Mouse (Mus musculus) testis, adult 2 months (tissue): ENCODE results near the gene Asb18. TPM values are rescaled to one million over a fixed set of nuclear protein-coding genes. Genes with fewer than 3 reads are reported as not detected.

Experiments
- H3K27ac ChIP-seq: fragments of 200-500 bp; 2 replicates; pipeline ENCODE4 v1.5.1; 2012; ENCODE audit warnings: low read depth, low read length; ENCODE audit not compliant: control insufficient read depth, insufficient read depth
- H3K27me3 ChIP-seq: fragments of 200-500 bp; 2 replicates; pipeline ENCODE4 v1.6.1; 2012; ENCODE audit warnings: mild to moderate bottlenecking, low read length, moderate library complexity; ENCODE audit not compliant: control insufficient read depth, insufficient read depth
- H3K36me3 ChIP-seq: fragments of 200-500 bp; 2 replicates; pipeline ENCODE4 v1.6.1; 2012; ENCODE audit warnings: mild to moderate bottlenecking, low read length; ENCODE audit not compliant: control insufficient read depth, insufficient read depth
- H3K4me1 ChIP-seq: fragments of 200-500 bp; 2 replicates; pipeline ENCODE4 v1.6.1; 2012; ENCODE audit warnings: low read length; ENCODE audit not compliant: control insufficient read depth, insufficient read depth
- H3K4me3 ChIP-seq: fragments of 200-500 bp; 2 replicates; pipeline ENCODE4 v1.5.1; 2012; ENCODE audit warnings: low read depth, mild to moderate bottlenecking, low read length, moderate library complexity, mixed read lengths; ENCODE audit not compliant: control insufficient read depth
- CTCF ChIP-seq: fragments of 200-500 bp; IDR thresholded peaks from 2 replicates; pipeline ENCODE4 v1.5.1; 2012; ENCODE audit warnings: low read depth, mild to moderate bottlenecking, inconsistent platforms, low read length, moderate library complexity; ENCODE audit not compliant: control insufficient read depth, insufficient read depth, insufficient replicate concordance
- POLR2A ChIP-seq: fragments of 200-500 bp; IDR thresholded peaks from 2 replicates; pipeline ENCODE4 v1.6.1; 2012; ENCODE audit warnings: low read depth, mild to moderate bottlenecking, inconsistent platforms, low read length, moderate library complexity; ENCODE audit not compliant: control insufficient read depth
- polyA plus RNA-seq: library from polyadenylated mRNA; depleted of rRNA; stranded (reverse); fragments of >200 nt; gene quantifications from 2 replicates; pipeline ENCODE4 v1.2.3, GENCODE M21; 2012

Gene Asb18
- polyA plus RNA-seq, 1 experiment, result 0.22 TPM

GRCm38 (mm10) chr1:89939981-89940726, 74.3 kb downstream of the Asb18 start:
- no peak overlapping the region for H3K27ac ChIP-seq
- TF ChIP-seq POLR2A, result no peak
- peak; percentile 95 for TF ChIP-seq CTCF
- H3K4me1 ChIP-seq, result peaks cover 3% of the 10 kb centered on the region
- peaks cover 3% of the 10 kb centered on the region for H3K27me3 ChIP-seq
- H3K4me3 ChIP-seq, result peak overlapping the region; percentile 73
- H3K36me3 ChIP-seq, result no peaks in the 10 kb centered on the region

GRCm38 (mm10) chr1:89939596-89939960, 74.9 kb downstream of the Asb18 start:
- H3K4me1 ChIP-seq, result peaks cover 3% of the 10 kb centered on the region
- H3K27me3 ChIP-seq, result peaks cover 3% of the 10 kb centered on the region
- 0 out of 2 replicates have a peak overlapping the region, but pooled peaks have one; percentile 7 for H3K4me3 ChIP-seq
- TF ChIP-seq POLR2A (no peak), CTCF (no peak)
- H3K36me3 ChIP-seq, result no peaks in the 10 kb centered on the region
- no peak overlapping the region for H3K27ac ChIP-seq

- peaks cover 3% of the 10 kb centered on the region for H3K27me3 ChIP-seq
- H3K36me3 ChIP-seq, result no peaks in the 10 kb centered on the region
- TF ChIP-seq CTCF (peak; percentile 64; the same call in 1 of the 2 replicates), POLR2A (no peak)
- no peak overlapping the region for H3K4me3 ChIP-seq
- no peak overlapping the region for H3K27ac ChIP-seq
- peaks cover 3% of the 10 kb centered on the region for H3K4me1 ChIP-seq
These were observed 75.4 kb downstream of the Asb18 start for GRCm38 (mm10) chr1:89938884-89939595.

GRCm38 (mm10) chr1:89935493-89936348, 78.7 kb downstream of the Asb18 start:
- no peak for TF ChIP-seq CTCF
- TF ChIP-seq POLR2A, result no peak
- no peak overlapping the region for H3K27ac ChIP-seq
- no peak overlapping the region for H3K4me3 ChIP-seq
- H3K4me1 ChIP-seq, result peaks cover 8% of the 10 kb centered on the region
- H3K27me3 ChIP-seq, result peaks cover 7% of the 10 kb centered on the region
- no peaks in the 10 kb centered on the region for H3K36me3 ChIP-seq

GRCm38 (mm10) chr1:89934316-89935260, 79.9 kb downstream of the Asb18 start:
- Histone ChIP-seq H3K27me3 (peaks cover 7% of the 10 kb centered on the region), H3K4me1 (peaks cover 15% of the 10 kb centered on the region), H3K36me3 (no peaks in the 10 kb centered on the region), H3K27ac (no peak overlapping the region), H3K4me3 (no peak overlapping the region)
- TF ChIP-seq CTCF (no peak), POLR2A (no peak)

GRCm38 (mm10) chr1:89933786-89934185, 80.7 kb downstream of the Asb18 start:
- no peak for TF ChIP-seq POLR2A
- TF ChIP-seq CTCF, result no peak
- Histone ChIP-seq H3K4me3 (no peak overlapping the region), H3K4me1 (peaks cover 15% of the 10 kb centered on the region), H3K36me3 (no peaks in the 10 kb centered on the region), H3K27me3 (peaks cover 7% of the 10 kb centered on the region), H3K27ac (no peak overlapping the region)
